Mouse (Mus musculus): ENCODE data around the gene Tenm2. TPM values are rescaled to one million over a fixed set of nuclear protein-coding genes. Genes with fewer than 3 reads are reported as not detected.

Gene Tenm2
- polyA plus RNA-seq, 1 experiment from 2014 or later = 0.06 TPM

GRCm38 (mm10) chr11:36424959-36425358 lies 810.8 kb downstream of the Tenm2 start:
- DNase-seq (ENCODE audit: low read depth, low spot score) = no peak
- ATAC-seq = no peak
- CTCF ChIA-PET = no interaction called here
- no peak for TF ChIP-seq CTCF (IDR thresholded peaks at IDR 0.05)
- no peaks in the 10 kb centered on the region for H3K27me3 ChIP-seq
- POLR2A ChIA-PET = no interaction called here
- in situ Hi-C loops (cut with MboI; ENCODE audit: low pct_unique_long_range_greater_than_20kb) = no loop called here

DNA sequence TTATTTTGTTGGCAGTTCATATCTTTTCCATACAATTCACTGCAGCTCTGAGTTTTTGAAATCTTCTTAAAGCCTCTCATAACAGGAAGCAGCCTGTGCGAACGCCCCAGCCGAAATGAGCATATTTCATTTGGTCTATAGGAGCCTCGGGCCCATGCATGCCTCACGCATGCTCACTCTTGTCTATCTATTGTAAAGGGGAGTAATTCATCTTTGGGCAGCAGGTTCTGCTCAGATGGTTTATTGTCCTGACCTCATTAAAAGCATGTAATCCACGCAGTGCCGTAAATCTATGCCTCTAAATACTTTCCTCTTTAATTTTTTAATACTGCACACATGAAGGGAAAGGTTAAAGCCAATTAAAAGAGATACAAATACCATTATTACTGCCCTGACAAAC lies 815.7 kb downstream of the Tenm2 start:
- CTCF ChIA-PET = no interaction called here
- no peak for TF ChIP-seq CTCF (IDR thresholded peaks at IDR 0.05)
- in situ Hi-C loops (cut with MboI; ENCODE audit: low pct_unique_long_range_greater_than_20kb) = no loop called here
- peaks cover 11% of the 10 kb centered on the region for H3K27me3 ChIP-seq
- no peak for DNase-seq (ENCODE audit: low read depth, low spot score)
- no peak for ATAC-seq
- POLR2A ChIA-PET = no interaction called here

DNA sequence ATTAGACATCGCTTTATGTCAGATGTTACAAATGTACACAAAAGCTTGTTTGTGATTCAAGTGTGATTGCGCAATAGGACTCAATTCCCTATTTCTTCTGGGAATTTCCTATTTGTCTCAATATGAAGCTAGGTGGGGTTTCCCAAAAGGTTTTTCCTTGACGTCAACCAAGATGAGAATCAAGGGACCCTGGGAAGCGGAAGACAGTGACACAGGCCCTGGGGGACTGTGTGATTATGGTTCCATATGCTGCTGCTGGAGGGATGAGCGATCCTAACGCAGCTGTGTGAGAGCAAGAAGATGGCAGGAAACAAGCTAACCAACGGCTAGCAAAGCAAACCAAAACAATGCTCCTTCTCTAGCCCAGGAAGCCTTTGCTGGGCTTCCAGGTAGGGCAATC lies 820.5 kb downstream of the Tenm2 start:
- no peak for TF ChIP-seq CTCF (IDR thresholded peaks at IDR 0.05)
- ATAC-seq (no peak), DNase-seq (ENCODE audit: low read depth, low spot score) (no peak)
- CTCF ChIA-PET = no interaction called here
- peaks cover 11% of the 10 kb centered on the region for H3K27me3 ChIP-seq
- POLR2A ChIA-PET = no interaction called here
- in situ Hi-C loops (cut with MboI; ENCODE audit: low pct_unique_long_range_greater_than_20kb) = no loop called here

DNA sequence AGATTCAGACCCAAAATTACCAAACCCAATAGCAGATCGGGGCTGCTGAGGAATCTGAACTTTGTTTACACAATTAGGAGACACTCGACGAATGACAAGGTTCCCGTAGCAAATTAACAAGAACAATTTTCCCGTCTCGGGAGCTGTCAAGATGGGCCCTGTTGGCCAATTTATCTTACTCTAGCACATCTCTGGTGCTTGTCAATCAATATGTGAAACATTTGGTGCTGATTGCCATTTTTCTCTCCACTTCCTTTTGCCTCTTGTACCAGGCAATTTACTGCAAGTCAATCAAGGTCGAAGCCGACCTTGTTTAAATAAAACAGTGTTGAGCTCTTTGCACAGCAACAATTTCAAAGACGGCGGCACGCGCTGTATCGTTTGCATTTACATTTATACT lies 824.9 kb downstream of the Tenm2 start:
- in situ Hi-C loops (cut with MboI; ENCODE audit: low pct_unique_long_range_greater_than_20kb) = no loop called here
- ATAC-seq = no peak
- ChIA-PET CTCF (no interaction called here), POLR2A (no interaction called here)
- no peak for TF ChIP-seq CTCF (IDR thresholded peaks at IDR 0.05)
- H3K27me3 ChIP-seq = peaks cover 3% of the 10 kb centered on the region
- no peak for DNase-seq (ENCODE audit: low read depth, low spot score)

- DNase-seq (ENCODE audit: low read depth, low spot score) (no peak), ATAC-seq (no peak)
- in situ Hi-C loops (cut with MboI; ENCODE audit: low pct_unique_long_range_greater_than_20kb) = no loop called here
- POLR2A ChIA-PET = no interaction called here
- peaks cover 3% of the 10 kb centered on the region for H3K27me3 ChIP-seq
- TF ChIP-seq CTCF (IDR thresholded peaks at IDR 0.05) = no peak
- CTCF ChIA-PET = no interaction called here
These were observed 839.7 kb downstream of the Tenm2 start for GRCm38 (mm10) chr11:36395803-36396710.

GRCm38 (mm10) chr11:36384696-36385095 lies 851.1 kb downstream of the Tenm2 start:
- no peaks in the 10 kb centered on the region for H3K27me3 ChIP-seq
- CTCF ChIA-PET = no interaction called here
- no peak for ATAC-seq
- no peak for TF ChIP-seq CTCF (IDR thresholded peaks at IDR 0.05)
- DNase-seq (ENCODE audit: low read depth, low spot score) = no peak
- POLR2A ChIA-PET = no interaction called here
- in situ Hi-C loops (cut with MboI; ENCODE audit: low pct_unique_long_range_greater_than_20kb) = no loop called here

DNA sequence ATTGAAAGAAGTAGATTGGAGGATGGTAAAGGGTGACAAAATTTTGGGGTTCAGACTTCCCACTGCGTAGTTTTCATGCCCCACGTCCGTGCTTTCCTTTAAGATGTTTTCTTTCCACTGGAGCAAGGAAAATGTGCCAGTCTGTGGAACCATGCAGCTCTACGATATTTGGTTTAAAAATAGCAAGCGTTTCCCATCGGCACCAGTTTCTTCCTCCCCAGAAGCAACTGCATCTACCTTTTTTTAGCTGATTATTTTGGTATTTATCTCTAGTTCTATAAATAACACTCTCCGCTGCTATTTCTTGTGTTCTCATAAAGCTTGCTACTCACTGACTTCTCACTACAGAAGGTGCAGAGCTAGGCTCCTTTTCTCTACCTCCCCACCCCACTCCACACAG lies 864.0 kb downstream of the Tenm2 start:
- TF ChIP-seq CTCF (IDR thresholded peaks at IDR 0.05) = no peak
- peaks cover 15% of the 10 kb centered on the region for H3K27me3 ChIP-seq
- POLR2A ChIA-PET = no interaction called here
- DNase-seq (ENCODE audit: low read depth, low spot score) (no peak), ATAC-seq (no peak)
- in situ Hi-C loops (cut with MboI; ENCODE audit: low pct_unique_long_range_greater_than_20kb) = no loop called here
- CTCF ChIA-PET = interaction anchor here (1.8 kb wide), 1 partner anchor 16 kb away, joined by 4 read pairs; no protein-coding TSS in a partner anchor

- in situ Hi-C loops (cut with MboI; ENCODE audit: low pct_unique_long_range_greater_than_20kb) = no loop called here
These were observed 870.7 kb downstream of the Tenm2 start for GRCm38 (mm10) chr11:36365067-36365466.

DNA sequence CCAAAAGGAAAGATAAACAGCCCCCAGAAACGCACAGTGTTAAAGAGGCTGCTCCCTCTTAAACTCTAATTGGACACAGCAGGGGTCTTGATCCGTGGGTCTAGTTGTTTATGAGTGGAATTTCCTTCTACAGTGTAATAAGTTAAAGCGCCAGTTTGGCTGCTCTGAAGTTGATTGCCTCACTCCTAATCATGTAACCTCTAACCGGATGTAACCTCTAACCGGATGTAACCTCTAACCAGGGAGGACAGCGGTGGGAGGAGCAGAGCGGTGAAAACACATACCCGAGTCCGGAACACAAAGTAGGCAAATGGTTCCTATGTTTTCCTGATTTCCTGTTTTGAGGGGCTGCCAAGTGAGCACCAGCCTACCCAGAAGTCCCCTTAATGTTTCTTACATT lies 871.3 kb downstream of the Tenm2 start:
- in situ Hi-C loops (cut with MboI; ENCODE audit: low pct_unique_long_range_greater_than_20kb) = no loop called here
- ChIA-PET CTCF (no interaction called here), POLR2A (no interaction called here)
- ATAC-seq (no peak), DNase-seq (ENCODE audit: low read depth, low spot score) (no peak)
- TF ChIP-seq CTCF (IDR thresholded peaks at IDR 0.05) = no peak
- H3K27me3 ChIP-seq = peaks cover 6% of the 10 kb centered on the region

More at GRCm38 (mm10) chr11:36365067-36365466, 870.7 kb downstream of the Tenm2 start:
- no peak for TF ChIP-seq CTCF (IDR thresholded peaks at IDR 0.05)
- DNase-seq (ENCODE audit: low read depth, low spot score) (no peak), ATAC-seq (no peak)
- CTCF ChIA-PET = no interaction called here
- no peaks in the 10 kb centered on the region for H3K27me3 ChIP-seq
- POLR2A ChIA-PET = no interaction called here

DNA sequence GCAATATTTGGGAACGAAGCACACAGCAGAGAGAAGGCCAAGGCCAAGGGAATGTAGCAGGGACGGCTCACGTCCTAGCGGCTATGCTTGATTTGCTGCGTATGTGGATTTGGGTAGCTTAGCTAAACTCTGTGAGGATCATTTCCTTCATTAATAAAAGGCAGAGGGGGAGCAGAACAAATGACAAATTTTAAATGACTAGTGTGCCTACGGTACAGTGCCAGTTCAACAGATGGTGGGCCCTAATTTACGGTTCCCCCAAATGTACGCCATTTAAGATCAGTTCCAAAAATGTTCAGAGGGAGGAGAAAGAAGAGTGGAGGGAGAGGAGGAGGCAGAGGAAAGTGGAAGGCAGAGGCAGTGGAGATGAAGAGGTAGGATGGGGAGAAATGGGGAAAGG lies 873.2 kb downstream of the Tenm2 start:
- DNase-seq (ENCODE audit: low read depth, low spot score) = no peak
- no peak for TF ChIP-seq CTCF (IDR thresholded peaks at IDR 0.05)
- peaks cover 16% of the 10 kb centered on the region for H3K27me3 ChIP-seq
- in situ Hi-C loops (cut with MboI; ENCODE audit: low pct_unique_long_range_greater_than_20kb) = no loop called here
- no peak for ATAC-seq
- ChIA-PET CTCF (no interaction called here), POLR2A (no interaction called here)

DNA sequence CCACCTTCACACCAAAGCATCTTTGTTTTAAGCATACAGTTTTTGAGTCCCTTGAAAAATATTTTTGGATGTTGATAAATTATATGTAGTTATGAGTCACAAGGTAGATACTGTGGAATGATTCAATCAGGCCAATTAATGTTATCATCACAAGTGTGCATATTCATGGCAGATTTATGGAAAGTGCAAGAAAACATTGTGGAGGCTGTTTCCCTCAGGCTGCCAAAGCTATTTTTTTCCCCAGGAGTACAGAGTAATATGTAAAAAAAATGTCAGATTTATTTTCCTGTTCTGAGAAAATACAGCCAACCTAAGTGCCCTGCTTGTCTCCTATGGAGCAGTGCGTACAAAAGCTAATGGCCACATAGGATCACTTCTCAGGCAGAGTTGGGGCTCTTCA lies 882.5 kb downstream of the Tenm2 start:
- POLR2A ChIA-PET = no interaction called here
- TF ChIP-seq CTCF (IDR thresholded peaks at IDR 0.05) = no peak
- in situ Hi-C loops (cut with MboI; ENCODE audit: low pct_unique_long_range_greater_than_20kb) = no loop called here

DNA sequence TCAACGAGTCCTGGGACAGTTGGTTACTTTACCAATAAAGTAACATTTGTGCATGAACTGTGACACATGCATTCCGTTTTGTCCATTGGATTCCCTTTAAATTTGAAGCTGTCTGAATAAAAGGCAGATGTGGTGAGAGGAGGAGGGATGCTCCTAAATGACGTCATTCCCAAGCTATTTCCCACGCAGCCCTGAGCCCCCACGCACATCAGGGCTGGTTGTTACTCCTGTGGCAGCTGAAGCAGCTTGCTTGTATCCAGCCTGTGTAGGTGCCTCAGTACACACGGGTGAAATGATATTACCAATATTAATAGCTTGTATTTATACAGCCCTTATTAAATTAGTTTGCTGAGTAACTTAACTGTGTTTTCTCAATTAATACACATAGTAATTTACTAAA lies 884.0 kb downstream of the Tenm2 start:
- DNase-seq (ENCODE audit: low read depth, low spot score) = no peak
- H3K27me3 ChIP-seq = peaks cover 13% of the 10 kb centered on the region
- in situ Hi-C loops (cut with MboI; ENCODE audit: low pct_unique_long_range_greater_than_20kb) = no loop called here
- POLR2A ChIA-PET = no interaction called here
- ATAC-seq = no peak
- CTCF ChIA-PET = interaction anchor here (1.8 kb wide), 1 partner anchor 11 kb away, joined by 6 read pairs; no protein-coding TSS in a partner anchor
- no peak for TF ChIP-seq CTCF (IDR thresholded peaks at IDR 0.05)

More for the DNA sequence above, 882.5 kb downstream of the Tenm2 start:
- DNase-seq (ENCODE audit: low read depth, low spot score) (no peak), ATAC-seq (no peak)
- H3K27me3 ChIP-seq = peaks cover 13% of the 10 kb centered on the region
- CTCF ChIA-PET = no interaction called here

All from Patski (cell line).